Mouse (Mus musculus) embryonic facial prominence, embryonic 11.5 days (tissue): ENCODE results near the gene Rnf130. TPM values are rescaled to one million over a fixed set of nuclear protein-coding genes. Genes with fewer than 3 reads are reported as not detected.
"Not testable (repeated sequence)": the region's sequence is repeated elsewhere in the genome, so short reads cannot be mapped to it uniquely, and the experiment has no call there.

ENCODE experiments used
- ATAC-seq: fragments of 200-750 bp; cut with Nextera tagmentation; replicated peaks from 2 replicates; pipeline ENCODE4 v1.8.0; 2017; ENCODE audit warnings: low read depth; ENCODE audit not compliant: insufficient number of reproducible peaks, low FRiP score, low TSS enrichment
- DNase-seq: peaks from one replicate; pipeline ENCODE4 v3.0.0-alpha.2; 2015; ENCODE audit warnings: low spot score
- H3K27ac ChIP-seq: fragments of 300-500 bp; sonication (generic); replicated peaks from 2 replicates; pipeline ENCODE4 v1.5.1; 2014; ENCODE audit warnings: mild to moderate bottlenecking, low read depth, low read length, control low read depth
- H3K27me3 ChIP-seq: fragments of 300-500 bp; sonication (generic); 2 replicates; pipeline ENCODE4 v1.6.1; 2014; ENCODE audit warnings: mild to moderate bottlenecking, low read length, moderate library complexity, mixed read lengths; ENCODE audit not compliant: control insufficient read depth, insufficient read depth
- H3K36me3 ChIP-seq: fragments of 300-500 bp; sonication (generic); replicated peaks from 2 replicates; pipeline ENCODE4 v1.6.1; 2014; ENCODE audit warnings: low read depth, mild to moderate bottlenecking, low read length, moderate library complexity, mixed read lengths; ENCODE audit not compliant: control insufficient read depth, insufficient read depth
- H3K4me1 ChIP-seq: fragments of 300-500 bp; sonication (generic); 2 replicates; pipeline ENCODE4 v1.6.1; 2014; ENCODE audit warnings: low read length, mixed read lengths; ENCODE audit not compliant: control insufficient read depth, insufficient read depth
- H3K4me2 ChIP-seq: fragments of 300-500 bp; sonication (generic); 2 replicates; pipeline ENCODE4 v1.6.1; 2014; ENCODE audit warnings: low read depth, mild to moderate bottlenecking, control low read depth, low read length, moderate library complexity
- H3K4me3 ChIP-seq: fragments of 300-500 bp; sonication (generic); 2 replicates; pipeline ENCODE4 v1.5.1; 2014; ENCODE audit warnings: low read depth, low read length, control low read depth
- H3K9ac ChIP-seq: fragments of 300-500 bp; sonication (generic); replicated peaks from 2 replicates; pipeline ENCODE4 v1.6.1; 2014; ENCODE audit warnings: mild to moderate bottlenecking, control low read depth, low read length
- H3K9me3 ChIP-seq: fragments of 300-500 bp; sonication (generic); replicated peaks from 2 replicates; pipeline ENCODE4 v1.6.1; 2016; ENCODE audit warnings: mild to moderate bottlenecking, low read length, inconsistent platforms, mixed read lengths; ENCODE audit not compliant: control insufficient read depth
- WGBS: fragments of 180-500 bp; shearing (Covaris S2); extraction: QIAGEN DNeasy Blood & Tissue Kit; methylation state at CpG from one replicate; pipeline ENCODE4 v1.1.7; 2014; 5-methylcytosine and 5-hydroxymethylcytosine counted together
- polyA plus RNA-seq: library from polyadenylated mRNA; unstranded; fragments of >200 nt; fragmentation: Nextera tagmentation; extraction: Ambion mirVana; gene quantifications from 2 replicates; pipeline ENCODE4 v1.2.1, GENCODE M21; 2014

Rnf130 gene
- polyA plus RNA-seq, 1 experiment from 2014 or later = 98.2 TPM

- H3K4me2 ChIP-seq = no peak overlapping the region
- H3K27ac ChIP-seq = no peak overlapping the region
- H3K9me3 ChIP-seq = no peaks in the 10 kb centered on the region
- WGBS = 91% methylated on average over 9 of the region's 9 CpGs
- no peak overlapping the region for H3K4me3 ChIP-seq
- H3K36me3 ChIP-seq = no peaks in the 10 kb centered on the region; the same call in 1 of the 2 replicates
- no peak for ATAC-seq
- no peak overlapping the region for H3K9ac ChIP-seq
- no peaks in the 10 kb centered on the region for H3K4me1 ChIP-seq
- H3K27me3 ChIP-seq = no peaks in the 10 kb centered on the region
- no peak for DNase-seq
Observed at GRCm38 (mm10) chr11:50095661-50096060, 70.5 kb downstream of the Rnf130 start.

DNA sequence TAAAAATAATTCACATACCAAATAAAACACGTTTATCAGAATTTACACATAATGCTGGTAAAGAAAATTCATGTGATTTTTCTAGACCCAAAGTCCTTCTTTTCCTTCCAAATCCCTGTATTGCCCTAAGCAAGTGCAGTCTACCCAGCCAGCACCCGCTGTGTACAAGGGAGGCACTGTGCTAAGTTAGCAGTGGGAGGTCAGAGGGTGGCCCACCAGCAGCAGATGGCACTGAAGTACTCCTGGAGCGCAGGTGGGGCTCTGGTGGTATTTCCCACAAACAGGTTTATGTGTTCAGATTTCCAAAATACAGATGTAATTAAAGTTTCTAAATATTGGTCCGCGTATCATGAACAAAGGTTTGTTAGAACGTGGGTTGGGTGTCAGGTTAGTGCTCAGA, 71.9 kb downstream of the Rnf130 start:
- Histone ChIP-seq H3K36me3 (no peaks in the 10 kb centered on the region; the same call in 1 of the 2 replicates), H3K9ac (no peak overlapping the region), H3K4me2 (no peak overlapping the region), H3K27ac (no peak overlapping the region), H3K27me3 (no peaks in the 10 kb centered on the region), H3K4me3 (no peak overlapping the region), H3K9me3 (no peaks in the 10 kb centered on the region), H3K4me1 (no peaks in the 10 kb centered on the region)
- WGBS = 90% methylated on average over 6 of the region's 6 CpGs
- no peak for DNase-seq
- no peak for ATAC-seq

GRCm38 (mm10) chr11:50098961-50099481, 73.9 kb downstream of the Rnf130 start:
- H3K27me3 ChIP-seq = no peaks in the 10 kb centered on the region
- no peak overlapping the region for H3K4me2 ChIP-seq
- no peak for DNase-seq
- H3K4me3 ChIP-seq = no peak overlapping the region
- H3K9me3 ChIP-seq = no peaks in the 10 kb centered on the region
- no peak for ATAC-seq
- no peak overlapping the region for H3K27ac ChIP-seq
- no peaks in the 10 kb centered on the region for H3K4me1 ChIP-seq
- 87% methylated on average over 8 of the region's 8 CpGs for WGBS
- no peak overlapping the region for H3K9ac ChIP-seq
- H3K36me3 ChIP-seq = no peaks in the 10 kb centered on the region; the same call in 1 of the 2 replicates

GRCm38 (mm10) chr11:50099692-50100091, 74.5 kb downstream of the Rnf130 start:
- ATAC-seq (no peak), DNase-seq (no peak)
- Histone ChIP-seq H3K27ac (no peak overlapping the region), H3K4me1 (no peaks in the 10 kb centered on the region), H3K27me3 (no peaks in the 10 kb centered on the region), H3K4me3 (no peak overlapping the region), H3K9ac (no peak overlapping the region), H3K36me3 (0 out of 2 replicates have a peak, but pooled peaks cover under 1% of the 10 kb centered on the region), H3K4me2 (no peak overlapping the region), H3K9me3 (no peaks in the 10 kb centered on the region)
- WGBS = 86% methylated on average over 2 of the region's 2 CpGs

GRCm38 (mm10) chr11:50100548-50101307, 75.6 kb downstream of the Rnf130 start:
- Histone ChIP-seq H3K27me3 (no peaks in the 10 kb centered on the region), H3K27ac (no peak overlapping the region), H3K9me3 (no peaks in the 10 kb centered on the region), H3K36me3 (peaks cover 3% of the 10 kb centered on the region; the same call in 1 of the 2 replicates), H3K4me1 (no peaks in the 10 kb centered on the region), H3K9ac (no peak overlapping the region), H3K4me2 (no peak overlapping the region), H3K4me3 (no peak overlapping the region)
- no peak for DNase-seq
- 91% methylated on average over 2 of the region's 2 CpGs for WGBS
- no peak for ATAC-seq

DNA sequence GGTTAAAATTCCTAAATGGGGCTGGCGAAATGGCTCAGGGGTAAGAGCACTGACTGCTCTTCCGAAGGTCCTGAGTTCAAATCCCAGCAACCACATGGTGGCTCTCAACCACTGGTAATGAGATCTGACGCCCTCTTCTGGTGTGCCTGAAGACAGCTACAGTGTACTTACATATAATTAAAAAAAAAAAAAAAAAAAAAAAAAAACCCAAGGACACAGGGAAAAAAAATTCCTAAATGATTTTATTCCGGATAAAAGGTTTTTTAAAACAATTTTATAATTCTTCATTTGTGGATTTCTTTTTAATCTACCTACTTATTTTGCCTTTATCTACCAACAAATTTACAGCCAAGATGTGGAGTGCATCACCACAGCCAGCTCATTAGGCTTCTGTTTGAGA, 76.8 kb downstream of the Rnf130 start:
- not testable (repeated sequence) for DNase-seq, H3K4me2 ChIP-seq, H3K36me3 ChIP-seq, H3K4me3 ChIP-seq, H3K4me1 ChIP-seq, ATAC-seq, H3K9me3 ChIP-seq, H3K9ac ChIP-seq, H3K27me3 ChIP-seq, H3K27ac ChIP-seq
- 91% methylated on average over 4 of the region's 4 CpGs for WGBS

- ATAC-seq = no peak
Observed at GRCm38 (mm10) chr11:50104016-50104415, 78.9 kb downstream of the Rnf130 start.

GRCm38 (mm10) chr11:50105237-50105636, 80.1 kb downstream of the Rnf130 start:
- H3K27ac ChIP-seq = no peak overlapping the region
- 90% methylated on average over 5 of the region's 5 CpGs for WGBS
- no peak overlapping the region for H3K4me3 ChIP-seq
- no peaks in the 10 kb centered on the region for H3K4me1 ChIP-seq
- DNase-seq (no peak), ATAC-seq (no peak)
- no peaks in the 10 kb centered on the region for H3K9me3 ChIP-seq
- H3K9ac ChIP-seq = no peak overlapping the region
- H3K36me3 ChIP-seq = peaks cover 3% of the 10 kb centered on the region; the same call in 1 of the 2 replicates
- H3K4me2 ChIP-seq = no peak overlapping the region
- no peaks in the 10 kb centered on the region for H3K27me3 ChIP-seq

More at GRCm38 (mm10) chr11:50104016-50104415, 78.9 kb downstream of the Rnf130 start:
- H3K4me3 ChIP-seq = no peak overlapping the region
- no peaks in the 10 kb centered on the region for H3K27me3 ChIP-seq
- H3K4me1 ChIP-seq = no peaks in the 10 kb centered on the region
- peaks cover 3% of the 10 kb centered on the region; the same call in 1 of the 2 replicates for H3K36me3 ChIP-seq
- no peak overlapping the region for H3K4me2 ChIP-seq
- no peak overlapping the region for H3K27ac ChIP-seq
- no peaks in the 10 kb centered on the region for H3K9me3 ChIP-seq
- no peak for DNase-seq
- H3K9ac ChIP-seq = no peak overlapping the region
- 92% methylated on average over 6 of the region's 6 CpGs for WGBS
